Mouse (Mus musculus) testis, adult 2 months (tissue): ENCODE results near the gene Med26. TPM values are rescaled to one million over a fixed set of nuclear protein-coding genes. Genes with fewer than 3 reads are reported as not detected.
A peak's percentile ranks its signal among the peaks of the same experiment; 100 is the strongest.

Source experiments
- H3K27ac ChIP-seq: fragments of 200-500 bp; 2 replicates; pipeline ENCODE4 v1.5.1; 2012; ENCODE audit warnings: low read depth, low read length; ENCODE audit not compliant: control insufficient read depth, insufficient read depth
- H3K27me3 ChIP-seq: fragments of 200-500 bp; 2 replicates; pipeline ENCODE4 v1.6.1; 2012; ENCODE audit warnings: mild to moderate bottlenecking, low read length, moderate library complexity; ENCODE audit not compliant: control insufficient read depth, insufficient read depth
- H3K36me3 ChIP-seq: fragments of 200-500 bp; 2 replicates; pipeline ENCODE4 v1.6.1; 2012; ENCODE audit warnings: mild to moderate bottlenecking, low read length; ENCODE audit not compliant: control insufficient read depth, insufficient read depth
- H3K4me1 ChIP-seq: fragments of 200-500 bp; 2 replicates; pipeline ENCODE4 v1.6.1; 2012; ENCODE audit warnings: low read length; ENCODE audit not compliant: control insufficient read depth, insufficient read depth
- H3K4me3 ChIP-seq: fragments of 200-500 bp; 2 replicates; pipeline ENCODE4 v1.5.1; 2012; ENCODE audit warnings: low read depth, mild to moderate bottlenecking, low read length, moderate library complexity, mixed read lengths; ENCODE audit not compliant: control insufficient read depth
- CTCF ChIP-seq: fragments of 200-500 bp; IDR thresholded peaks from 2 replicates; pipeline ENCODE4 v1.5.1; 2012; ENCODE audit warnings: low read depth, mild to moderate bottlenecking, inconsistent platforms, low read length, moderate library complexity; ENCODE audit not compliant: control insufficient read depth, insufficient read depth, insufficient replicate concordance
- POLR2A ChIP-seq: fragments of 200-500 bp; IDR thresholded peaks from 2 replicates; pipeline ENCODE4 v1.6.1; 2012; ENCODE audit warnings: low read depth, mild to moderate bottlenecking, inconsistent platforms, low read length, moderate library complexity; ENCODE audit not compliant: control insufficient read depth
- polyA plus RNA-seq: library from polyadenylated mRNA; depleted of rRNA; stranded (reverse); fragments of >200 nt; gene quantifications from 2 replicates; pipeline ENCODE4 v1.2.3, GENCODE M21; 2012

The Med26 gene
- polyA plus RNA-seq, 1 experiment, result 80.0 TPM

DNA sequence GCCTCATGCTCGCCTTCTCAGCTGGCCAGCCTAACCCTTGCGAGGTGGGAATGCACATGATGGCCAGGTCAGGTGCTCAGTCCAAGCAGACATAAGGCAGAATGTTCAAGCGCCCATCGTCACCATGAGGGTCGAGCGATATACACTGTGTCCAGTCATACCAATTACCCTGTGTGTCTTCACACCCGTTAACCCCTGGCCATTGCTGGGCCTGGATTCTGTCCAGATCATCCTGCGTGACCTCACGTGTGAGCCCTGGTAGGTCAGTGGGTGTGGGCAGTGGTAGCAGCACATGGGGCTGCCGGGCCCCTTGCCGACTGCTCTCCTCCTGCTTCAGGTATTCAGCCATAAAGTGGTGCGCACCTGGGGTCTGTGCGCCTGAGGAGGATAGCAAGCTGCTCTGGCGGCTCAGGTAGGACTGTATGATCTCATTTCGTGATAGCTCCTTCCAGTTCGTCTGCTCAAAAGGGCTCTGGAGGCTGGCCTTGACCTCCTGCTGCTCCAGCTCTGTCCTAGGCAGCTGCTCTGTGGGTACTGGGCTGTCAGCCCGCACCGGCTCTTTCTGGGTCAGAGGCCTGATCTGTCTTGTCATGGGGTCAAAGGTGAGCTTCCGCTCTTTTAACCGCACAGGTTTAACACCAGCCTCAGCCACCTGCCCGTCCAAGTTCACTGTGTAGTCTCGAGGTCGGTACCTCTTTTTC lies 52.5 kb downstream of the Med26 start:
- TF ChIP-seq POLR2A (no peak), CTCF (no peak)
- Histone ChIP-seq H3K27ac (no peak overlapping the region), H3K27me3 (no peaks in the 10 kb centered on the region), H3K36me3 (no peaks in the 10 kb centered on the region), H3K4me1 (peaks cover 11% of the 10 kb centered on the region), H3K4me3 (no peak overlapping the region)

DNA sequence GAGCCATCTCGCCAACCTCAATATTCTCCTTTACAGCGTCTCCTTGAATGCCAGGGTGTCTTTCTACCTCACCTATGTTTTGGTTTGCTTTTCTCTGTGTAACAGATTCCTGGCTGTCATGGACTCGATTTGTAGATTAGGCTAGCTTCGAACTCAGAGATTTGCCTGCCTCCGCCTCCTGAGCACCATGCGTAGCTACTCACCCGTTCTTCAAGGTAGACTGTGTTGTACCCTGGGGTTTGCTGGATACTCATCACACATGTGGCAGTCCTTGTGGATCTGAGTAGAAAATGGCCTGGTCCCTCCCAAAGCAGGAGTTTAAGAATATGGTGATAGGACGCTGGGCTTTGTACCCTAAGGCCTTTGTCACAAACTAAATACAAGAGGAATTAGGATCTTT lies 54.7 kb downstream of the Med26 start:
- no peaks in the 10 kb centered on the region for H3K36me3 ChIP-seq
- H3K4me3 ChIP-seq, result peak overlapping the region; percentile 86
- no peak for TF ChIP-seq POLR2A
- no peak for TF ChIP-seq CTCF
- H3K27ac ChIP-seq, result peak overlapping the region; percentile 87
- H3K27me3 ChIP-seq, result no peaks in the 10 kb centered on the region
- H3K4me1 ChIP-seq, result peaks cover 11% of the 10 kb centered on the region

DNA sequence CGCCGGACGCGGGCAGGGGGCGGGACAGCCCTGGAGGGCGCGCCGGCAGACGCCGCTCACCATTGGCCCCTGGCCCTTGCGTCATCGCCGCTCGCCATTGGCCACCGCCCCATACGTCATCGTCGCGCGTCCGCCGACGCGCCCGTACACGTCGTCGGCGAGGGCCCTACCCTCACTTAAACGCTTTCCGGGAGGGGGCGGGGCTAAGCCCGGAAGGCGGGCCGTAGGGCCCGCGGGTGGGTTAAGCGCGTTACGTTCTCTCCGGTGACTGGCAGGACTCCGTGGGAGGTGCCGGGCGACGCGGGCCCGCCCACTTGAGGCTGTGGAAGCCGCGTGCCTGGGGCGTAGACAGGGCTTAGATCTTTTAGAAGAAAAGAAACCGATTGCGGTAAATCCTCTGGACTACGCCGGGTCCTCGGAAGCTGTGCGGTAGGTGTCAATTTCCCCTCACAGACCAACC lies 55.4 kb downstream of the Med26 start:
- peaks cover 11% of the 10 kb centered on the region for H3K4me1 ChIP-seq
- H3K4me3 ChIP-seq, result peak overlapping the region; percentile 86
- H3K36me3 ChIP-seq, result no peaks in the 10 kb centered on the region; the same call in 1 of the 2 replicates
- TF ChIP-seq CTCF, result no peak
- TF ChIP-seq POLR2A, result peak; percentile 15; the same call in 1 of the 2 replicates
- H3K27ac ChIP-seq, result peak overlapping the region; percentile 87
- no peaks in the 10 kb centered on the region for H3K27me3 ChIP-seq

- H3K4me1 ChIP-seq, result peaks cover 11% of the 10 kb centered on the region
- H3K4me3 ChIP-seq, result peak within 1 kb of the TSS; percentile 86
- peak within 1 kb of the TSS; percentile 87 for H3K27ac ChIP-seq
- no peaks in the 10 kb centered on the region; the same call in 1 of the 2 replicates for H3K36me3 ChIP-seq
- TF ChIP-seq POLR2A, result no peak
- TF ChIP-seq CTCF, result no peak
- no peaks in the 10 kb centered on the region for H3K27me3 ChIP-seq
Measured at GRCm38 (mm10) chr8:72491680-72492621, 56.1 kb downstream of the Med26 start, which contains the start of gene Slc35e1. Slc35e1 (minus strand) TSS chr8:72492614.

DNA sequence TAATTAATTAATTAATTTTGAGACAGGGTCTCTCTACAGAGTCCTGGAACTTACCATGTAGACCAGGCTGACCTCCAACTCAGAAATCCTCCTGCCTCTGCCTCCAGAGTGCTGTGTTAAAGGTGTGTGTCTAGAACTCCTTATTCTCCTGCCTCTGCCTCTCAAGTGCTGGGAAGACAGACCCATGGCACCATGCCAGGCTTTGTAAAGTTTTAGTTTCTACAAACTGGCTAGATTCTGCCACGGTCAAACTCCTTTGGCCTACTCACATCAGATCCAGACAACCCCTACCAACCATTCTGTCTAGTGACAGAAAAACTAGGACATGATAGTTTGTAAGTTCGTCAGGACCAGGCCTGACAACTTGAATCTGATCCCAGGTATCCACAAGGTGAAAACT lies 57.1 kb downstream of the Med26 start:
- no peaks in the 10 kb centered on the region for H3K27me3 ChIP-seq
- H3K4me3 ChIP-seq, result no peak overlapping the region
- H3K36me3 ChIP-seq, result no peaks in the 10 kb centered on the region; the same call in 1 of the 2 replicates
- TF ChIP-seq CTCF, result no peak
- no peak for TF ChIP-seq POLR2A
- H3K27ac ChIP-seq, result no peak overlapping the region
- peaks cover 11% of the 10 kb centered on the region for H3K4me1 ChIP-seq

GRCm38 (mm10) chr8:72487014-72487413 lies 61.1 kb downstream of the Med26 start:
- no peak overlapping the region for H3K4me3 ChIP-seq
- no peaks in the 10 kb centered on the region for H3K27me3 ChIP-seq
- peaks cover 5% of the 10 kb centered on the region for H3K4me1 ChIP-seq
- no peak overlapping the region for H3K27ac ChIP-seq
- TF ChIP-seq CTCF (no peak), POLR2A (no peak)
- peaks cover 3% of the 10 kb centered on the region for H3K36me3 ChIP-seq
